20 mouse cellular contexts compared by ENCODE assay signal in genomic region chr4:34981301-34982172, GRCm38 (mm10).
DNase-seq lines count a peak whose midpoint lies in the region; ATAC-seq and TF ChIP-seq lines count a peak whose summit lies in the region.
"Had no signal": no experiment of that assay in that cellular context is flagged by ENCODE, and none has a peak within 500 bp of the region (broad histone marks: within the 10 kb centered on the region; RNA-seq: fewer than 3 reads in every experiment).

No protein-coding gene starts in this region.

- no peak overlapping the region for H3K9ac ChIP-seq in hindbrain, embryonic 13.5 days
- no peak overlapping the region for H3K9ac ChIP-seq in hindbrain, embryonic 12.5 days
- H3K9ac ChIP-seq in forebrain, embryonic 16.5 days (replicated peaks; ENCODE audit: low read depth, low read length): no peak overlapping the region
- no peak overlapping the region for H3K9ac ChIP-seq in intestine, postnatal 0 days (ENCODE audit: low read depth, low read length)
- H3K9ac ChIP-seq: embryonic facial prominence, embryonic 15.5 days; liver, embryonic 13.5 days had no signal

- H3K4me2 ChIP-seq in hindbrain, embryonic 13.5 days: no peak overlapping the region
- no peak overlapping the region for H3K4me2 ChIP-seq in hindbrain, embryonic 12.5 days (replicated peaks)
- H3K4me2 ChIP-seq in forebrain, embryonic 16.5 days (ENCODE audit: low read length): no peak overlapping the region
- H3K4me2 ChIP-seq in intestine, postnatal 0 days (replicated peaks; ENCODE audit: low read depth): no peak overlapping the region
- H3K4me2 ChIP-seq: embryonic facial prominence, embryonic 15.5 days; heart, embryonic 11.5 days; liver, embryonic 13.5 days had no signal

- no peaks in the 10 kb centered on the region for H3K36me3 ChIP-seq in hindbrain, embryonic 13.5 days
- no peaks in the 10 kb centered on the region for H3K36me3 ChIP-seq in hindbrain, embryonic 12.5 days
- H3K36me3 ChIP-seq in forebrain, embryonic 16.5 days (ENCODE audit: control insufficient read depth, insufficient read depth): no peaks in the 10 kb centered on the region
- peaks cover 4% of the 10 kb centered on the region; the same call in 1 of the 2 replicates for H3K36me3 ChIP-seq in intestine, postnatal 0 days (ENCODE audit: control insufficient read depth, insufficient read depth)
- H3K36me3 ChIP-seq: embryonic facial prominence, embryonic 15.5 days; liver, embryonic 13.5 days had no signal

- H3K27me3 ChIP-seq in hindbrain, embryonic 13.5 days: no peaks in the 10 kb centered on the region
- H3K27me3 ChIP-seq in hindbrain, embryonic 12.5 days: no peaks in the 10 kb centered on the region
- H3K27me3 ChIP-seq in forebrain, embryonic 16.5 days (replicated peaks; ENCODE audit: control insufficient read depth, insufficient read depth, low read length): no peaks in the 10 kb centered on the region
- no peaks in the 10 kb centered on the region for H3K27me3 ChIP-seq in intestine, postnatal 0 days (replicated peaks; ENCODE audit: control insufficient read depth, insufficient read depth, low read length)
- H3K27me3 ChIP-seq: embryonic facial prominence, embryonic 15.5 days; liver, embryonic 13.5 days; Patski had no signal

- TF ChIP-seq CTCF in intestine, postnatal 0 days (IDR thresholded peaks at IDR 0.05; ENCODE audit: low read depth): no peak

- H3K4me1 ChIP-seq in hindbrain, embryonic 13.5 days (replicated peaks): peaks cover 18% of the 10 kb centered on the region
- peaks cover 14% of the 10 kb centered on the region for H3K4me1 ChIP-seq in hindbrain, embryonic 12.5 days
- H3K4me1 ChIP-seq in forebrain, embryonic 16.5 days (replicated peaks; ENCODE audit: control insufficient read depth, insufficient read depth, low read length): peaks cover 19% of the 10 kb centered on the region
- H3K4me1 ChIP-seq in intestine, postnatal 0 days (replicated peaks; ENCODE audit: control insufficient read depth, insufficient read depth, low read length): 0 out of 2 replicates have a peak, but pooled peaks cover under 1% of the 10 kb centered on the region
- H3K4me1 ChIP-seq: embryonic facial prominence, embryonic 15.5 days had no signal

- peak; percentile 44; the same call in 1 of the 2 replicates for ATAC-seq in hindbrain, embryonic 13.5 days (ENCODE audit: low FRiP score)
- no peak for ATAC-seq in hindbrain, embryonic 12.5 days (ENCODE audit: low FRiP score)
- ATAC-seq in forebrain, embryonic 16.5 days: peak; percentile 72; the same call in 1 of the 2 replicates
- no peak for ATAC-seq in intestine, postnatal 0 days
- ATAC-seq: intestine, embryonic 16.5 days; lung, postnatal 0 days; Patski had no signal

- peak; percentile 64 for DNase-seq in adrenal gland, adult 8-10 months
- DNase-seq in adrenal gland, postnatal 4 days (ENCODE audit: low spot score in 2 of 2): no peak
- DNase-seq in ES-CJ7 (ENCODE audit: low read depth, low spot score): peak; percentile 28
- DNase-seq in left cerebral cortex, postnatal 14 days (ENCODE audit: low spot score in 2 of 2): no peak
- DNase-seq: cerebellum, adult 8-10 months; gastrocnemius, postnatal 25 days; liver, embryonic 13.5 days; right cerebral cortex, postnatal 14 days; thymus, postnatal 14 days had no signal

- no peak overlapping the region for H3K27ac ChIP-seq in hindbrain, embryonic 13.5 days
- H3K27ac ChIP-seq in hindbrain, embryonic 12.5 days: no peak overlapping the region; the same call in 1 of the 2 replicates
- H3K27ac ChIP-seq in forebrain, embryonic 16.5 days (ENCODE audit: low read length): no peak overlapping the region
- H3K27ac ChIP-seq in intestine, postnatal 0 days (ENCODE audit: low read depth, low read length): no peak overlapping the region
- H3K27ac ChIP-seq: embryonic facial prominence, embryonic 15.5 days; kidney, postnatal 0 days; liver, embryonic 13.5 days; stomach, postnatal 0 days had no signal

- WGBS in hindbrain, embryonic 13.5 days: 52% methylated on average over 8 of the region's 8 CpGs
- WGBS in hindbrain, embryonic 12.5 days: 54% methylated on average over 8 of the region's 8 CpGs
- WGBS in forebrain, embryonic 16.5 days: 56% methylated on average over 8 of the region's 8 CpGs
- WGBS in intestine, postnatal 0 days: 76% methylated on average over 8 of the region's 8 CpGs

- intact Hi-C loops in left cerebral cortex, postnatal 14 days (cut with DNase I): no loop called here

- no peaks in the 10 kb centered on the region for H3K9me3 ChIP-seq in hindbrain, embryonic 13.5 days
- H3K9me3 ChIP-seq in hindbrain, embryonic 12.5 days (replicated peaks): no peaks in the 10 kb centered on the region
- no peaks in the 10 kb centered on the region for H3K9me3 ChIP-seq in forebrain, embryonic 16.5 days (ENCODE audit: control insufficient read depth, low read length)
- H3K9me3 ChIP-seq in intestine, postnatal 0 days (ENCODE audit: control insufficient read depth): no peaks in the 10 kb centered on the region
- H3K9me3 ChIP-seq: embryonic facial prominence, embryonic 15.5 days; liver, embryonic 13.5 days had no signal

- H3K4me3 ChIP-seq in hindbrain, embryonic 13.5 days: no peak overlapping the region
- H3K4me3 ChIP-seq in hindbrain, embryonic 12.5 days: no peak overlapping the region
- H3K4me3 ChIP-seq in forebrain, embryonic 16.5 days (replicated peaks; ENCODE audit: low read length): no peak overlapping the region
- H3K4me3 ChIP-seq in intestine, postnatal 0 days (ENCODE audit: low read depth, low read length): no peak overlapping the region
- H3K4me3 ChIP-seq: embryonic facial prominence, embryonic 15.5 days; liver, embryonic 13.5 days had no signal

Comparison
In these comparisons a context has a peak if more than half of its experiments do, and no peak if none do; other contexts are left out.
1. DNase-seq: peak in adrenal gland, adult 8-10 months (single experiment) and ES-CJ7 (single experiment); none in adrenal gland, postnatal 4 days (0 of 2) and left cerebral cortex, postnatal 14 days (0 of 2).
2. ATAC-seq: peak in hindbrain, embryonic 13.5 days (single experiment) and forebrain, embryonic 16.5 days (single experiment); none in hindbrain, embryonic 12.5 days (single experiment) and intestine, postnatal 0 days (single experiment).